Mouse (Mus musculus): ENCODE measurements at regions not wholly inside any gene's neighbourhood (a gene's known extent, or its start where the extent isn't known, plus 50 kb on each side); places are given as distances from the start of the nearest gene placed in this dataset.

- peak; percentile 90 for ATAC-seq (replicated peaks)
- 27% methylated on average over 11 of the region's 11 CpGs for WGBS
- no peaks in the 10 kb centered on the region for H3K27me3 ChIP-seq
These were observed 93.1 kb upstream of the Gm12830 start for GRCm38 (mm10) chr4:114728235-114729000.

GRCm38 (mm10) chr4:114733256-114734004 lies 88.1 kb upstream of the Gm12830 start:
- 91% methylated on average over 10 of the region's 10 CpGs for WGBS
- Histone ChIP-seq H3K4me1 (no peaks in the 10 kb centered on the region), H3K9ac (replicated peaks) (no peak overlapping the region), H3K9me3 (no peaks in the 10 kb centered on the region), H3K27ac (replicated peaks) (no peak overlapping the region), H3K36me3 (no peaks in the 10 kb centered on the region), H3K27me3 (no peaks in the 10 kb centered on the region), H3K4me3 (no peak overlapping the region), H3K4me2 (replicated peaks) (no peak overlapping the region)
- no peak for ATAC-seq (replicated peaks)

More at GRCm38 (mm10) chr4:114728235-114729000, 93.1 kb upstream of the Gm12830 start:
- H3K9ac ChIP-seq (replicated peaks): no peak overlapping the region
- no peaks in the 10 kb centered on the region for H3K9me3 ChIP-seq
- no peak overlapping the region for H3K4me3 ChIP-seq
- H3K4me1 ChIP-seq: no peaks in the 10 kb centered on the region
- no peaks in the 10 kb centered on the region for H3K36me3 ChIP-seq
- H3K4me2 ChIP-seq (replicated peaks): no peak overlapping the region
- no peak overlapping the region for H3K27ac ChIP-seq (replicated peaks)

- Histone ChIP-seq H3K9ac (replicated peaks) (no peak overlapping the region), H3K27ac (replicated peaks) (no peak overlapping the region), H3K9me3 (no peaks in the 10 kb centered on the region), H3K36me3 (no peaks in the 10 kb centered on the region), H3K4me2 (replicated peaks) (no peak overlapping the region), H3K27me3 (no peaks in the 10 kb centered on the region), H3K4me3 (no peak overlapping the region), H3K4me1 (no peaks in the 10 kb centered on the region)
- 74% methylated on average over 16 of the region's 16 CpGs for WGBS
- ATAC-seq (replicated peaks): no peak
These were observed 82.4 kb upstream of the Gm12830 start for GRCm38 (mm10) chr4:114738903-114739667.

- Histone ChIP-seq H3K36me3 (no peaks in the 10 kb centered on the region), H3K4me3 (no peak overlapping the region), H3K4me2 (replicated peaks) (no peak overlapping the region), H3K27ac (replicated peaks) (no peak overlapping the region), H3K27me3 (no peaks in the 10 kb centered on the region), H3K9ac (replicated peaks) (no peak overlapping the region), H3K4me1 (no peaks in the 10 kb centered on the region), H3K9me3 (no peaks in the 10 kb centered on the region)
- 80% methylated on average over 2 of the region's 2 CpGs for WGBS
- no peak for ATAC-seq (replicated peaks)
These were observed 73.4 kb upstream of the Gm12830 start for GRCm38 (mm10) chr4:114748131-114748530.

- ATAC-seq (replicated peaks): no peak
- Histone ChIP-seq H3K9ac (replicated peaks) (no peak overlapping the region), H3K36me3 (no peaks in the 10 kb centered on the region), H3K4me3 (no peak overlapping the region), H3K4me1 (no peaks in the 10 kb centered on the region), H3K9me3 (no peaks in the 10 kb centered on the region), H3K27me3 (no peaks in the 10 kb centered on the region), H3K4me2 (replicated peaks) (no peak overlapping the region), H3K27ac (replicated peaks) (no peak overlapping the region)
These were observed 61.7 kb upstream of the Gm12830 start for GRCm38 (mm10) chr4:114759837-114760236.

- H3K4me1 ChIP-seq: no peaks in the 10 kb centered on the region
- ATAC-seq (replicated peaks): no peak
- no peaks in the 10 kb centered on the region for H3K36me3 ChIP-seq
- no peak overlapping the region for H3K4me2 ChIP-seq (replicated peaks)
- H3K27me3 ChIP-seq: no peaks in the 10 kb centered on the region
- 58% methylated on average over 22 of the region's 22 CpGs for WGBS
- H3K9ac ChIP-seq (replicated peaks): no peak overlapping the region
- H3K4me3 ChIP-seq: no peak overlapping the region
- no peaks in the 10 kb centered on the region for H3K9me3 ChIP-seq
- no peak overlapping the region for H3K27ac ChIP-seq (replicated peaks)
These were observed 54.7 kb upstream of the Gm12830 start for GRCm38 (mm10) chr4:114766643-114767393.

All from forebrain, embryonic 15.5 days (tissue).